Mouse (Mus musculus) cerebellum, postnatal 14 days (tissue): ENCODE data around the gene Usp43.

Source experiments
- DNase-seq, 2 experiments: peaks; one replicate each; pipeline ENCODE4 v3.0.0; 2021; ENCODE audit warnings: mixed read lengths in 2 of 2

Gene Usp43

GRCm38 (mm10) chr11:67921827-67922754, at the start of gene Usp43:
Usp43 (minus strand) TSS chr11:67922153.
- peak; percentile 36 to 40 for DNase-seq

GRCm38 (mm10) chr11:67967831-67968230, 45.9 kb upstream of the Usp43 start:
- DNase-seq: no peak

GRCm38 (mm10) chr11:67965905-67966878, 44.2 kb upstream of the Usp43 start, which contains the start of gene Stx8:
Stx8 (plus strand) TSS chr11:67966193.
- peak; percentile 97 to 99 for DNase-seq

- peak; percentile 88 to 91 for DNase-seq
Observed at GRCm38 (mm10) chr11:67965242-67965883, 43.4 kb upstream of the Usp43 start, which contains the start of gene Cfap52. Cfap52 (minus strand) TSS chr11:67965651.

GRCm38 (mm10) chr11:67964110-67964509, 42.2 kb upstream of the Usp43 start:
- DNase-seq: no peak

- DNase-seq: no peak
Observed at GRCm38 (mm10) chr11:67954413-67954812, 32.5 kb upstream of the Usp43 start.

GRCm38 (mm10) chr11:67953604-67954003, 31.7 kb upstream of the Usp43 start:
- no peak for DNase-seq

GRCm38 (mm10) chr11:67949475-67949874, 27.5 kb upstream of the Usp43 start:
- peak in 1 of 2 experiments; percentile 19 for DNase-seq

GRCm38 (mm10) chr11:67948229-67948628, 26.3 kb upstream of the Usp43 start:
- DNase-seq: peak; percentile 23 to 42

GRCm38 (mm10) chr11:67932156-67932555, 10.2 kb upstream of the Usp43 start:
- DNase-seq: no peak

GRCm38 (mm10) chr11:67926348-67927055, 4.5 kb upstream of the Usp43 start:
- no peak for DNase-seq

- DNase-seq: peak; percentile 28 to 29
Observed at GRCm38 (mm10) chr11:67925000-67925399, 3.0 kb upstream of the Usp43 start.

- no peak for DNase-seq
Observed at GRCm38 (mm10) chr11:67923720-67924119, 1.8 kb upstream of the Usp43 start.

- peak; percentile 50 to 66 for DNase-seq
Observed at GRCm38 (mm10) chr11:67922755-67923125, 787 bp upstream of the Usp43 start.

GRCm38 (mm10) chr11:67921091-67921826, 694 bp downstream of the Usp43 start:
- peak; percentile 24 to 30 for DNase-seq

- no peak for DNase-seq
Observed at GRCm38 (mm10) chr11:67920226-67920960, 1.6 kb downstream of the Usp43 start.

GRCm38 (mm10) chr11:67919593-67919992, 2.4 kb downstream of the Usp43 start:
- DNase-seq: no peak

GRCm38 (mm10) chr11:67917126-67917525, 4.8 kb downstream of the Usp43 start:
- no peak for DNase-seq

GRCm38 (mm10) chr11:67911074-67911473, 10.9 kb downstream of the Usp43 start:
- DNase-seq: no peak

- DNase-seq: no peak
Observed at GRCm38 (mm10) chr11:67903756-67904155, 18.2 kb downstream of the Usp43 start.
